Mouse (Mus musculus) liver, embryonic 14.5 days (tissue): ENCODE results near the gene Pcsk5.

Source experiments
- CTCF ChIP-seq: IDR thresholded peaks from 2 replicates; pipeline ENCODE4 v1.5.1; 2016; ENCODE audit warnings: antibody characterized with exemption, low read depth, control low read depth
- EP300 ChIP-seq: IDR thresholded peaks from 2 replicates; pipeline ENCODE4 v1.6.1; 2016; ENCODE audit warnings: antibody characterized with exemption, low read depth

DNA sequence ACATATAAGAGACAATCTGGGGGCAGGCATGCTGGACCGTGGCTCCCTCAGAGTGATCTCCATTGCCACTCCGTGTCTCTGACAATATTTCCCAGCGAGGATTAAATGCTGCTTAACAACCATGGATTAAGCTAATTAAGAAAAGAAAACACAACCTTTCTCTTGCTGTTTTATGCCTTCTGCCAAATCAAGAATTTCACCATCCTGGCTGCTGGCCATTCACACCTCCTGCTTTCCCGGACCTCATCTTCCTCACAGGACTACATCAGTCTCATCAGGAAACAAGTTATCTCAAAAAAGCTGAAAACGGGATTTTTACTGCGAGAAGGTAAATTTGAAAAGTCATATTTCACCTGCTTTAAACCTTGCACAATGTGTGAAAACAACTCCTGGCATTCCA is 175.2 kb downstream of the Pcsk5 start:
- TF ChIP-seq CTCF (no peak), EP300 (no peak)
